Mouse (Mus musculus): ENCODE measurements around the gene Vpreb1. TPM values are rescaled to one million over a fixed set of nuclear protein-coding genes. Genes with fewer than 3 reads are reported as not detected.
A peak's percentile ranks its signal among the peaks of the same experiment; 100 is the strongest.

Gene Vpreb1
- total RNA-seq (2021) = under 1 TPM; 0.49 to 0.51 TPM
- long read RNA-seq, experiment 1, partial matches to known transcripts = 0 of 1 reads
- long read RNA-seq, experiment 1, other reads (novel, unspliced or antisense) = 1 of 1 reads
- long read RNA-seq, experiment 2 = 0 reads

DNA sequence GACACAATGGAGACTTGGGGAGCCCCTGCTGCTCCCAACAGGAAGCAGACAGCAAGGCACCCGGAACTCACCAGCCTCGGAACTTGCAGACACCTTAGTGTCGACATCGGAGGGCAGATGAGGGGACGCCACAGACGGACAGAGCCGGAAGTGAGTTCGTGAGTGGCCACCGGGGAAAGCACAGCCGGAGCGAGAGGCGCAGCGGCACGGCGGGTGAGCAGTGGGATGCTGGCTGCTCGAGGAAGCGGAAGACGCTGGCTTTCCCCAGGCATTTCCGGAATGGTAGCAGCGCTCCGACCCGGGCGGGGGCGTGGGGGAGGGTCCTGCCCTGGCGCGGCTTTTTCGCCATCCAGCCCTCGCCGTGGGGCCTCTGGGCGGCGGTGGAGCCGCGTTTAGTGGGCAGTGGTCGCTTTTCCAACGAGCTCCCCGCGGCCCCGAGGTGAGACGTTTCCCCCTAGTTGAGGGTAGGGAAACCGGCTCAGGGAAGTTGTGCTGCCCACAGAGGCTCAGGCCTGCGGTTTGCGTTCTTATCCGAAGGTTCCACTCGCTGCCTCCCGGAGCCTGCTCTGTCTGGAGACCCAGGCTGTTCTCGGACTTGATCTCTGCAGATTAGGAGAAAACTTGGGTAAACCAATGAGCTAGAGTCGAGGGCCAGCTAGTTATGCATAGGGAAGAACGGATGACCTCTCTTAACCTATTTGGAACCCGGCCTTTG lies at the start of gene Vpreb1, which contains the start of gene Top3b:
Gene Vpreb1, minus strand, starts transcription at position 227 of the 715 bp plus-strand sequence.
Gene Top3b, plus strand, starts transcription at position 120 of the 715 bp plus-strand sequence.
- peak; percentile 91 to 93 for DNase-seq (ENCODE audit: low spot score in 2 of 2)
- peak; percentile 70 for TF ChIP-seq CTCF (conservative IDR thresholded peaks at IDR 0.05)
- peak within 1 kb of the TSS; percentile 88 for H3K4me3 ChIP-seq
- H3K27ac ChIP-seq = peak within 1 kb of the TSS; percentile 88

GRCm38 (mm10) chr16:16918441-16919117 lies 47.9 kb upstream of the Vpreb1 start:
- Histone ChIP-seq H3K27ac (peak overlapping the region; percentile 91), H3K4me3 (no peak overlapping the region)
- peak in 1 of 2 experiments; percentile 70 for DNase-seq (ENCODE audit: low spot score in 2 of 2)
- no peak for TF ChIP-seq CTCF (conservative IDR thresholded peaks at IDR 0.05)

GRCm38 (mm10) chr16:16913440-16913839 lies 42.8 kb upstream of the Vpreb1 start:
- H3K27ac ChIP-seq = peak overlapping the region; percentile 6; the same call in 1 of the 2 replicates
- no peak for TF ChIP-seq CTCF (conservative IDR thresholded peaks at IDR 0.05)
- no peak overlapping the region for H3K4me3 ChIP-seq
- no peak for DNase-seq (ENCODE audit: low spot score in 2 of 2)

GRCm38 (mm10) chr16:16911641-16912597 lies 41.3 kb upstream of the Vpreb1 start:
- Histone ChIP-seq H3K27ac (peak overlapping the region; percentile 86), H3K4me3 (no peak overlapping the region)
- peak; percentile 76 to 82 for DNase-seq (ENCODE audit: low spot score in 2 of 2)
- TF ChIP-seq CTCF (conservative IDR thresholded peaks at IDR 0.05) = peak; percentile 99

- no peak for TF ChIP-seq CTCF (conservative IDR thresholded peaks at IDR 0.05)
- no peak for DNase-seq (ENCODE audit: low spot score in 2 of 2)
- Histone ChIP-seq H3K27ac (peak overlapping the region; percentile 82), H3K4me3 (no peak overlapping the region)
These were observed 37.2 kb upstream of the Vpreb1 start for GRCm38 (mm10) chr16:16907799-16908198.

- no peak for DNase-seq (ENCODE audit: low spot score in 2 of 2)
- H3K4me3 ChIP-seq = no peak overlapping the region
- no peak overlapping the region for H3K27ac ChIP-seq
- no peak for TF ChIP-seq CTCF (conservative IDR thresholded peaks at IDR 0.05)
These were observed 32.5 kb upstream of the Vpreb1 start for GRCm38 (mm10) chr16:16903188-16903587.

DNA sequence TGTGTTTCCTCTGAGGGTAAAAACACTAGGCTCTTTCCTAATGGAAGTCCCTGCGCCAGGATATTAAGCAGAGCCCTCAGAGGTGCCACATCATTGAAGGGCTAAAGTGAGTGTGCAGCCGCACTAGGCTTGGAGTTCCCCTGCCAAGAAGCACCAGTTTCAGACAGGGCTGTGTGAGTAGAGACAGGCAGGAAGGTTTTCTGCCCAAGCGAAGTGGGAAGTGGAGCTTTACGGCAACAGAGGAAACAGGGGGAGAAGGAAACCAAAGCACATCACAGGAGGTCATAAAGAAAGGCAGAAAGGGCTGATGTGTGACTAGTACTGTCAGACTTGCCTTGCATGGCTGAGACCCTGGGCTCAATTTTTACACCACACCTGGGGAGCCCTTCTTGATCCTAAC lies 31.7 kb upstream of the Vpreb1 start:
- Histone ChIP-seq H3K27ac (peak overlapping the region; percentile 28; the same call in 1 of the 2 replicates), H3K4me3 (no peak overlapping the region)
- TF ChIP-seq CTCF (conservative IDR thresholded peaks at IDR 0.05) = no peak
- no peak for DNase-seq (ENCODE audit: low spot score in 2 of 2)

GRCm38 (mm10) chr16:16897056-16897584 lies 26.5 kb upstream of the Vpreb1 start:
- H3K27ac ChIP-seq = peak overlapping the region; percentile 91
- peak overlapping the region; percentile 80 for H3K4me3 ChIP-seq
- no peak for TF ChIP-seq CTCF (conservative IDR thresholded peaks at IDR 0.05)
- DNase-seq (ENCODE audit: low spot score in 2 of 2) = no peak

DNA sequence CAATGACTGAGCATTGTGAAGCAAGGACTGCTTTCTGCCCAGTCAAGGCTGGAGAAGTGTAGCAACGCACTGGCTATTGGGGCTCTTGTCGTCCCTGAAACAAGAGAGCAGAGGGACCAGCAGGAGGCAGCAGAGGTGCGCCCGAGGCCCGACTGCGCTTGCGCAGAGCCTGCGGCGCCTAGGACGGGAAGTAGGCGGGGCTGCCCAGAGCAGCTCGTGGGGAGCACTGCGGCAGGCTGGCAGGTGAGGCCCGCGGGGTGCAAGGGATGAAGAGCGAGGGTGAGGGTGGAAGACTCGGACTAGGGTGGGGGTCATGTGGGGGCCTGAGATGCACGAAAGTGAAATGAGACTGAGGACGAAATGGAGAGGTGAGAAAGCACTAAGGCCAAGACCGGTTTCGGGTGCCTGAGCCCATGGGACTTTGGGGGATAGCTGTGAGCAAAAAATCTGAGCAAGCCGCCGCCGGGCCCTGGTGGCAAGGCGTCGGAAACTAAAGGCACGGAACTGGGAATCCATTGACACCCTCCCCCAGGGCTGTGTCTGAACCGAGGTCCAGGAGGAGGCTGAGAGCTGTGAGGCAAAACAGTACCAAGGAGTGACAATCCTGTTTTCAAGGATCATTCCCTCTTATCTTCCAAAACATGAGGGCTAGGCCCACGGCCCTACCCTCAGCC lies 25.9 kb upstream of the Vpreb1 start, which contains the start of gene Ppm1f:
Gene Ppm1f, plus strand, starts transcription at position 88 of the 674 bp plus-strand sequence.
- DNase-seq (ENCODE audit: low spot score in 2 of 2) = peak; percentile 95 to 98
- peak; percentile 95 for TF ChIP-seq CTCF (conservative IDR thresholded peaks at IDR 0.05)
- peak within 1 kb of the TSS; percentile 80 for H3K4me3 ChIP-seq
- peak within 1 kb of the TSS; percentile 91 for H3K27ac ChIP-seq

DNA sequence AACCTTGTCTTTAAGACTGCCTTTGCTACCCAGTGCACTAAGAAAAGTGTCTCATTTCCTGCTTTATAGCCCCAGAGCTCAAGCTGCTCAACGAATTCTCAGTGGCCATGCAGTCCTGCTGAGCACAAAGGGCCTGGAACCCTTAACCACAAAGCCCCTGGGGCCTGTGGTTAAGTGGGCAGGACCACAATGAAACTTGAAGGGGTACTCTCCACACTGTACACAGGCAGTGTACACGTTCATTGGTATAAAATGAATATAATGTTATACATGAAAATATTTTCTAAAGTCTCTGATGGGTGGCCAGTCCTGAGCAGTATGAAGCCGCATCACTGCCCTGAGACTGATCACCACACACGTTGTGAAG lies 25.4 kb upstream of the Vpreb1 start:
- TF ChIP-seq CTCF (conservative IDR thresholded peaks at IDR 0.05) = no peak
- no peak for DNase-seq (ENCODE audit: low spot score in 2 of 2)
- Histone ChIP-seq H3K27ac (peak overlapping the region; percentile 91), H3K4me3 (no peak overlapping the region)

- H3K4me3 ChIP-seq = no peak overlapping the region
- no peak for DNase-seq (ENCODE audit: low spot score in 2 of 2)
- H3K27ac ChIP-seq = peak overlapping the region; percentile 43; the same call in 1 of the 2 replicates
- TF ChIP-seq CTCF (conservative IDR thresholded peaks at IDR 0.05) = no peak
These were observed 21.7 kb upstream of the Vpreb1 start for GRCm38 (mm10) chr16:16892366-16892765.

Data from layer of hippocampus, adult 2 months (tissue).